ENCODE assay signal across 26 mouse cellular contexts in the genomic region with DNA sequence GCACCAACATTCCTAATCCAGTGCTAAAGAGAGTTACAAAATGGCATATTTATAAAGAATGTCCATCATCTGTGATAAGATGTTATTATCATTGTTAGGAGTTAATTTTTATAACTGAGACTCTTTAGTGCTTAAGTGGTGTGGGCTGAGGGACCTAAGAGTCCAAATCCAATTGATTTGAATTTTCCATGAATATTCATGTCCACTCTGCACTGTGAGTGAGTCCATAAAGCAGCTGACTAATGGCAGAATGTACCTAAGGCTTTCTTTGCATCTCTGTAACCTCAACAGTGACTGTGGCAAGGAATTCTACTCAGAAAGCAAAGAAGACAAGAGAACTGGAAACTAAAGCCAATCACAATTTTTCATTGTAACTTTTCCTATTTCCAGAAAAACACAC. TPM values are rescaled to one million over a fixed set of nuclear protein-coding genes. Genes with fewer than 3 reads are reported as not detected.
"Had no signal": no experiment of that assay in that cellular context is flagged by ENCODE, and none has a peak within 500 bp of the region (broad histone marks: within the 10 kb centered on the region; RNA-seq: fewer than 3 reads in every experiment).

No protein-coding gene starts in this region.

- DNase-seq: gastrocnemius, adult 2 months; gastrocnemius, postnatal 10 days; gastrocnemius, postnatal 25 days; heart, adult 18-20 months; heart, postnatal 10 days; heart, postnatal 4 days; kidney, adult 18-20 months; kidney, adult 8-10 months; kidney, postnatal 10 days; kidney, postnatal 25 days; kidney, postnatal 4 days; liver had no signal

- H3K36me3 ChIP-seq: hindbrain, embryonic 12.5 days; intestine, embryonic 15.5 days; limb, embryonic 10.5 days; limb, embryonic 12.5 days had no signal

- ATAC-seq: hindbrain, embryonic 16.5 days; inflammation-experienced regulatory T-cells, adult 6 months; intestine, embryonic 15.5 days; intestine, postnatal 0 days had no signal

- H3K4me2 ChIP-seq: heart, embryonic 12.5 days; hindbrain, embryonic 12.5 days; hindbrain, embryonic 14.5 days; intestine, embryonic 15.5 days; limb, embryonic 12.5 days; liver, embryonic 11.5 days had no signal

- H3K4me1 ChIP-seq: heart, embryonic 10.5 days; heart, embryonic 12.5 days; hindbrain, embryonic 10.5 days; hindbrain, embryonic 12.5 days; intestine, embryonic 15.5 days; limb, embryonic 10.5 days had no signal

- H3K4me3 ChIP-seq: gastrocnemius, adult 2 months; heart, embryonic 10.5 days; heart, embryonic 12.5 days; hindbrain, embryonic 10.5 days; hindbrain, embryonic 12.5 days; intestine, embryonic 15.5 days; layer of hippocampus, adult 2 months; left cerebral cortex, adult 2 months; limb, embryonic 10.5 days; limb, embryonic 12.5 days had no signal

- H3K27ac ChIP-seq: gastrocnemius, adult 2 months; heart, embryonic 10.5 days; hindbrain, embryonic 10.5 days; hindbrain, embryonic 12.5 days; hindbrain, embryonic 14.5 days; intestine, embryonic 15.5 days; layer of hippocampus, adult 2 months; left cerebral cortex, adult 2 months; limb, embryonic 10.5 days; limb, embryonic 12.5 days had no signal

- H3K9me3 ChIP-seq: heart, embryonic 10.5 days; heart, embryonic 12.5 days; hindbrain, embryonic 10.5 days; hindbrain, embryonic 12.5 days; intestine, embryonic 15.5 days; limb, embryonic 10.5 days; limb, embryonic 12.5 days had no signal

- H3K9ac ChIP-seq: heart, embryonic 12.5 days; hindbrain, embryonic 12.5 days; hindbrain, embryonic 14.5 days; intestine, embryonic 15.5 days; limb, embryonic 12.5 days had no signal

- H3K27me3 ChIP-seq: heart, embryonic 12.5 days; hindbrain, embryonic 12.5 days; intestine, embryonic 15.5 days; limb, embryonic 12.5 days had no signal

RNA-seq across cellular contexts. Expression of a gene that starts 30.6 kb away (rescaled TPM):
- polyA plus RNA-seq: inflammation-experienced regulatory T-cells, adult 6 months had no signal
